Mouse (Mus musculus): ENCODE measurements at regions not wholly inside any gene's neighbourhood (a gene's known extent, or its start where the extent isn't known, plus 50 kb on each side); places are given as distances from the start of the nearest gene placed in this dataset.

- Histone ChIP-seq H3K27ac (replicated peaks in 1 of 2; ENCODE audit: control insufficient read depth in 1 of 2, insufficient read depth in 1 of 2, low read depth in 2 of 2, low read length in 2 of 2) (peak overlapping the region; percentile 49 to 53; a peak in 3 of 4 replicates), H3K4me3 (ENCODE audit: control insufficient read depth in 1 of 2, insufficient read depth in 1 of 2, low read depth in 1 of 2, low read length in 2 of 2) (no peak overlapping the region), H3K4me2 (ENCODE audit: low read length) (no peak overlapping the region), H3K36me3 (ENCODE audit: control insufficient read depth, insufficient read depth, low read length) (no peaks in the 10 kb centered on the region), H3K9ac (ENCODE audit: low read length) (no peak overlapping the region), H3K4me1 (ENCODE audit: control insufficient read depth in 2 of 2, insufficient read depth in 2 of 2, low read length in 2 of 2) (peaks cover 4 to 13% of the 10 kb centered on the region in 2 experiments; a peak in 2 of 4 replicates), H3K27me3 (ENCODE audit: control insufficient read depth, insufficient read depth, low read length) (no peaks in the 10 kb centered on the region), H3K9me3 (ENCODE audit: control insufficient read depth, low read length) (no peaks in the 10 kb centered on the region)
- peak; percentile 68 for ATAC-seq (ENCODE audit: insufficient number of reproducible peaks, insufficient read depth, low FRiP score, low read depth)
- 58% methylated on average over 6 of the region's 6 CpGs for WGBS
Measured at GRCm38 (mm10) chr12:15717989-15718388, 98.7 kb downstream of the Trib2 start.

- 70% methylated on average over 3 of the region's 3 CpGs for WGBS
- no peaks in the 10 kb centered on the region for H3K36me3 ChIP-seq (ENCODE audit: control insufficient read depth, insufficient read depth, low read length)
- no peaks in the 10 kb centered on the region for H3K27me3 ChIP-seq (ENCODE audit: control insufficient read depth, insufficient read depth, low read length)
- no peak overlapping the region for H3K4me3 ChIP-seq (ENCODE audit: control insufficient read depth in 1 of 2, insufficient read depth in 1 of 2, low read depth in 1 of 2, low read length in 2 of 2)
- no peak overlapping the region for H3K9ac ChIP-seq (ENCODE audit: low read length)
- H3K27ac ChIP-seq (replicated peaks in 1 of 2; ENCODE audit: control insufficient read depth in 1 of 2, insufficient read depth in 1 of 2, low read depth in 2 of 2, low read length in 2 of 2) = peak overlapping the region; percentile 49 to 53; a peak in 3 of 4 replicates
- no peak for ATAC-seq (ENCODE audit: insufficient number of reproducible peaks, insufficient read depth, low FRiP score, low read depth)
- H3K4me2 ChIP-seq (ENCODE audit: low read length) = no peak overlapping the region
- H3K9me3 ChIP-seq (ENCODE audit: control insufficient read depth, low read length) = no peaks in the 10 kb centered on the region
- H3K4me1 ChIP-seq (ENCODE audit: control insufficient read depth in 2 of 2, insufficient read depth in 2 of 2, low read length in 2 of 2) = peaks cover 4 to 13% of the 10 kb centered on the region in 2 experiments; a peak in 2 of 4 replicates
Measured at GRCm38 (mm10) chr12:15717342-15717741, 99.4 kb downstream of the Trib2 start.

- no peak for ATAC-seq (ENCODE audit: insufficient number of reproducible peaks, insufficient read depth, low FRiP score, low read depth)
- H3K36me3 ChIP-seq (ENCODE audit: control insufficient read depth, insufficient read depth, low read length) = no peaks in the 10 kb centered on the region
- no peak overlapping the region for H3K27ac ChIP-seq (replicated peaks in 1 of 2; ENCODE audit: control insufficient read depth in 1 of 2, insufficient read depth in 1 of 2, low read depth in 2 of 2, low read length in 2 of 2)
- H3K9me3 ChIP-seq (ENCODE audit: control insufficient read depth, low read length) = no peaks in the 10 kb centered on the region
- peaks cover 4 to 8% of the 10 kb centered on the region in 2 experiments; a peak in 2 of 4 replicates for H3K4me1 ChIP-seq (ENCODE audit: control insufficient read depth in 2 of 2, insufficient read depth in 2 of 2, low read length in 2 of 2)
- no peak overlapping the region for H3K9ac ChIP-seq (ENCODE audit: low read length)
- 93% methylated on average over 2 of the region's 2 CpGs for WGBS
- no peak overlapping the region for H3K4me3 ChIP-seq (ENCODE audit: control insufficient read depth in 1 of 2, insufficient read depth in 1 of 2, low read depth in 1 of 2, low read length in 2 of 2)
- no peak overlapping the region for H3K4me2 ChIP-seq (ENCODE audit: low read length)
- no peaks in the 10 kb centered on the region for H3K27me3 ChIP-seq (ENCODE audit: control insufficient read depth, insufficient read depth, low read length)
Measured at GRCm38 (mm10) chr12:15713623-15714022, 103.1 kb downstream of the Trib2 start.

- H3K36me3 ChIP-seq (ENCODE audit: control insufficient read depth, insufficient read depth, low read length) = no peaks in the 10 kb centered on the region
- H3K4me3 ChIP-seq (ENCODE audit: control insufficient read depth in 1 of 2, insufficient read depth in 1 of 2, low read depth in 1 of 2, low read length in 2 of 2) = no peak overlapping the region
- no peak overlapping the region for H3K27ac ChIP-seq (replicated peaks in 1 of 2; ENCODE audit: control insufficient read depth in 1 of 2, insufficient read depth in 1 of 2, low read depth in 2 of 2, low read length in 2 of 2)
- peaks cover 5 to 6% of the 10 kb centered on the region in 2 experiments; a peak in 3 of 4 replicates for H3K4me1 ChIP-seq (ENCODE audit: control insufficient read depth in 2 of 2, insufficient read depth in 2 of 2, low read length in 2 of 2)
- no peaks in the 10 kb centered on the region for H3K27me3 ChIP-seq (ENCODE audit: control insufficient read depth, insufficient read depth, low read length)
- 85% methylated on average over 6 of the region's 6 CpGs for WGBS
- ATAC-seq (ENCODE audit: insufficient number of reproducible peaks, insufficient read depth, low FRiP score, low read depth) = no peak
- H3K9ac ChIP-seq (ENCODE audit: low read length) = no peak overlapping the region
- H3K9me3 ChIP-seq (ENCODE audit: control insufficient read depth, low read length) = no peaks in the 10 kb centered on the region
- no peak overlapping the region for H3K4me2 ChIP-seq (ENCODE audit: low read length)
Measured at GRCm38 (mm10) chr12:15707570-15708095, 109.1 kb downstream of the Trib2 start.

- no peaks in the 10 kb centered on the region for H3K36me3 ChIP-seq (ENCODE audit: control insufficient read depth, insufficient read depth, low read length)
- no peaks in the 10 kb centered on the region for H3K27me3 ChIP-seq (ENCODE audit: control insufficient read depth, insufficient read depth, low read length)
- H3K9me3 ChIP-seq (ENCODE audit: control insufficient read depth, low read length) = no peaks in the 10 kb centered on the region
- peak overlapping the region; percentile 40 for H3K4me2 ChIP-seq (ENCODE audit: low read length)
- no peak overlapping the region for H3K4me3 ChIP-seq (ENCODE audit: control insufficient read depth in 1 of 2, insufficient read depth in 1 of 2, low read depth in 1 of 2, low read length in 2 of 2)
- H3K9ac ChIP-seq (ENCODE audit: low read length) = no peak overlapping the region
- 4% methylated on average over 5 of the region's 5 CpGs for WGBS
- H3K27ac ChIP-seq (replicated peaks in 1 of 2; ENCODE audit: control insufficient read depth in 1 of 2, insufficient read depth in 1 of 2, low read depth in 2 of 2, low read length in 2 of 2) = peak overlapping the region; percentile 64 to 78
- peaks cover 5 to 6% of the 10 kb centered on the region in 2 experiments; a peak in 3 of 4 replicates for H3K4me1 ChIP-seq (ENCODE audit: control insufficient read depth in 2 of 2, insufficient read depth in 2 of 2, low read length in 2 of 2)
- peak; percentile 72 for ATAC-seq (ENCODE audit: insufficient number of reproducible peaks, insufficient read depth, low FRiP score, low read depth)
Measured at GRCm38 (mm10) chr12:15704412-15704811, 112.3 kb downstream of the Trib2 start.

- H3K4me2 ChIP-seq (ENCODE audit: low read length) = no peak overlapping the region
- WGBS = 96% methylated on average over 1 of the region's 1 CpGs
- no peaks in the 10 kb centered on the region for H3K27me3 ChIP-seq (ENCODE audit: control insufficient read depth, insufficient read depth, low read length)
- ATAC-seq (ENCODE audit: insufficient number of reproducible peaks, insufficient read depth, low FRiP score, low read depth) = no peak
- H3K9ac ChIP-seq (ENCODE audit: low read length) = no peak overlapping the region
- no peak overlapping the region for H3K4me3 ChIP-seq (ENCODE audit: control insufficient read depth in 1 of 2, insufficient read depth in 1 of 2, low read depth in 1 of 2, low read length in 2 of 2)
- H3K9me3 ChIP-seq (ENCODE audit: control insufficient read depth, low read length) = no peaks in the 10 kb centered on the region
- peaks cover 5 to 6% of the 10 kb centered on the region in 2 experiments; a peak in 3 of 4 replicates for H3K4me1 ChIP-seq (ENCODE audit: control insufficient read depth in 2 of 2, insufficient read depth in 2 of 2, low read length in 2 of 2)
- no peak overlapping the region for H3K27ac ChIP-seq (replicated peaks in 1 of 2; ENCODE audit: control insufficient read depth in 1 of 2, insufficient read depth in 1 of 2, low read depth in 2 of 2, low read length in 2 of 2)
- no peaks in the 10 kb centered on the region for H3K36me3 ChIP-seq (ENCODE audit: control insufficient read depth, insufficient read depth, low read length)
Measured at GRCm38 (mm10) chr12:15702137-15702536, 114.6 kb downstream of the Trib2 start.

GRCm38 (mm10) chr12:15698829-15699228, 117.9 kb downstream of the Trib2 start:
- no peak for ATAC-seq (ENCODE audit: insufficient number of reproducible peaks, insufficient read depth, low FRiP score, low read depth)
- no peak overlapping the region for H3K4me3 ChIP-seq (ENCODE audit: control insufficient read depth in 1 of 2, insufficient read depth in 1 of 2, low read depth in 1 of 2, low read length in 2 of 2)
- WGBS = 43% methylated on average over 4 of the region's 4 CpGs
- no peaks in the 10 kb centered on the region; a peak in 1 of 4 replicates for H3K4me1 ChIP-seq (ENCODE audit: control insufficient read depth in 2 of 2, insufficient read depth in 2 of 2, low read length in 2 of 2)
- no peaks in the 10 kb centered on the region for H3K36me3 ChIP-seq (ENCODE audit: control insufficient read depth, insufficient read depth, low read length)
- no peak overlapping the region for H3K9ac ChIP-seq (ENCODE audit: low read length)
- no peak overlapping the region for H3K4me2 ChIP-seq (ENCODE audit: low read length)
- H3K9me3 ChIP-seq (ENCODE audit: control insufficient read depth, low read length) = no peaks in the 10 kb centered on the region
- H3K27ac ChIP-seq (replicated peaks in 1 of 2; ENCODE audit: control insufficient read depth in 1 of 2, insufficient read depth in 1 of 2, low read depth in 2 of 2, low read length in 2 of 2) = 0 out of 4 replicates have a peak overlapping the region, but pooled peaks of 1 of the 2 experiments have one; percentile 10
- no peaks in the 10 kb centered on the region for H3K27me3 ChIP-seq (ENCODE audit: control insufficient read depth, insufficient read depth, low read length)

All from heart, embryonic 14.5 days (tissue).